Mouse (Mus musculus) heart, postnatal 0 days (tissue): ENCODE results near the gene Olfr157. TPM values are rescaled to one million over a fixed set of nuclear protein-coding genes. Genes with fewer than 3 reads are reported as not detected.
A peak's percentile ranks its signal among the peaks of the same experiment; 100 is the strongest.

Experiments
- ATAC-seq: fragments of 200-750 bp; cut with Nextera tagmentation; 2 replicates; pipeline ENCODE4 v1.8.0; 2017; ENCODE audit warnings: low read depth, moderate number of reproducible peaks, moderate library complexity; ENCODE audit not compliant: insufficient read depth
- DNase-seq: peaks from one replicate; pipeline ENCODE4 v3.0.0-alpha.2; 2016; ENCODE audit warnings: low spot score
- H3K27ac ChIP-seq: fragments of 300-500 bp; sonication (generic); 2 replicates; pipeline ENCODE4 v1.5.1; 2014; ENCODE audit warnings: low read depth, mild to moderate bottlenecking
- H3K27me3 ChIP-seq: fragments of 300-500 bp; sonication (generic); 2 replicates; pipeline ENCODE4 v1.6.1; 2014; ENCODE audit warnings: low read length, mixed read lengths; ENCODE audit not compliant: control insufficient read depth, insufficient read depth
- H3K36me3 ChIP-seq: fragments of 300-500 bp; sonication (generic); replicated peaks from 2 replicates; pipeline ENCODE4 v1.6.1; 2014; ENCODE audit warnings: low read length, mixed read lengths; ENCODE audit not compliant: control insufficient read depth, insufficient read depth
- H3K4me1 ChIP-seq: fragments of 300-500 bp; sonication (generic); 2 replicates; pipeline ENCODE4 v1.6.1; 2014; ENCODE audit warnings: antibody characterized with exemption; ENCODE audit not compliant: control insufficient read depth, insufficient read depth
- H3K4me2 ChIP-seq: fragments of 300-500 bp; sonication (generic); 2 replicates; pipeline ENCODE4 v1.6.1; 2014; ENCODE audit warnings: low read depth, mild to moderate bottlenecking, low read length, moderate library complexity
- H3K4me3 ChIP-seq: fragments of 300-500 bp; sonication (generic); 2 replicates; pipeline ENCODE4 v1.5.1; 2014; ENCODE audit warnings: low read depth, low read length
- H3K9ac ChIP-seq: fragments of 300-500 bp; sonication (generic); replicated peaks from 2 replicates; pipeline ENCODE4 v1.6.1; 2014; ENCODE audit warnings: low read depth, low read length, mixed read lengths
- H3K9me3 ChIP-seq: fragments of 300-500 bp; sonication (generic); replicated peaks from 2 replicates; pipeline ENCODE4 v1.6.1; 2016; ENCODE audit warnings: low read length; ENCODE audit not compliant: control insufficient read depth
- CTCF ChIP-seq: IDR thresholded peaks from 2 replicates; pipeline ENCODE4 v1.5.1; 2016; ENCODE audit warnings: antibody characterized with exemption, control low read depth, low read depth
- EP300 ChIP-seq: IDR thresholded peaks from 2 replicates; pipeline ENCODE4 v1.6.1; 2016; ENCODE audit warnings: antibody characterized with exemption, low read depth
- WGBS: fragments of 180-500 bp; shearing (Covaris S2); extraction: QIAGEN DNeasy Blood & Tissue Kit; methylation state at CpG from one replicate; pipeline ENCODE4 v1.1.7; 2014; 5-methylcytosine and 5-hydroxymethylcytosine counted together
- polyA plus RNA-seq: library from polyadenylated mRNA; unstranded; fragments of >200 nt; fragmentation: Nextera tagmentation; extraction: Ambion mirVana; gene quantifications from 2 replicates; pipeline ENCODE4 v1.2.1, GENCODE M21; 2015
- total RNA-seq: library from RNA; depleted of rRNA; stranded (reverse); fragments of >200 nt; gene quantifications from 2 replicates; pipeline ENCODE4 v1.2.3, GENCODE M21; 2014; ENCODE audit warnings: low replicate concordance

Gene Olfr157
- total and polyA plus RNA-seq, 2 experiments from 2014 or later, result not detected

GRCm38 (mm10) chr4:43875919-43876411 is 36.0 kb upstream of the Olfr157 start:
- H3K4me2 ChIP-seq, result peak overlapping the region; percentile 96
- H3K27me3 ChIP-seq, result no peaks in the 10 kb centered on the region
- H3K4me1 ChIP-seq, result no peaks in the 10 kb centered on the region; the same call in 1 of the 2 replicates
- no peaks in the 10 kb centered on the region for H3K36me3 ChIP-seq
- H3K9me3 ChIP-seq, result no peaks in the 10 kb centered on the region
- WGBS, result under 1% methylated on average over 20 of the region's 20 CpGs
- peak overlapping the region; percentile 54 for H3K27ac ChIP-seq
- H3K9ac ChIP-seq, result peak overlapping the region; percentile 67
- no peak for TF ChIP-seq CTCF
- no peak for TF ChIP-seq EP300
- ATAC-seq (peak; percentile 55), DNase-seq (no peak)
- peak overlapping the region; percentile 82 for H3K4me3 ChIP-seq

- Histone ChIP-seq H3K4me3 (peak within 1 kb of the TSS; percentile 82), H3K36me3 (no peaks in the 10 kb centered on the region), H3K4me1 (no peaks in the 10 kb centered on the region; the same call in 1 of the 2 replicates), H3K4me2 (peak within 1 kb of the TSS; percentile 96), H3K9me3 (no peaks in the 10 kb centered on the region), H3K27me3 (no peaks in the 10 kb centered on the region), H3K9ac (peak within 1 kb of the TSS; percentile 67), H3K27ac (peak within 1 kb of the TSS; percentile 54)
- 2% methylated on average over 66 of the region's 73 CpGs for WGBS
- peak; percentile 71 for DNase-seq
- no peak for TF ChIP-seq EP300
- TF ChIP-seq CTCF, result no peak
- ATAC-seq, result peak; percentile 90
Observed at GRCm38 (mm10) chr4:43875160-43875918, 35.3 kb upstream of the Olfr157 start, which contains the start of gene Reck. Gene Reck, plus strand, starts transcription at chr4:43875530.

- H3K9ac ChIP-seq, result no peak overlapping the region
- H3K4me3 ChIP-seq, result no peak overlapping the region; the same call in 1 of the 2 replicates
- no peak for DNase-seq
- no peak for ATAC-seq
- WGBS, result 47% methylated on average over 6 of the region's 7 CpGs
- H3K27me3 ChIP-seq, result no peaks in the 10 kb centered on the region
- H3K9me3 ChIP-seq, result no peaks in the 10 kb centered on the region
- H3K4me1 ChIP-seq, result no peaks in the 10 kb centered on the region; the same call in 1 of the 2 replicates
- TF ChIP-seq CTCF, result no peak
- TF ChIP-seq EP300, result no peak
- peak overlapping the region; percentile 96; the same call in 1 of the 2 replicates for H3K4me2 ChIP-seq
- H3K36me3 ChIP-seq, result no peaks in the 10 kb centered on the region
- H3K27ac ChIP-seq, result no peak overlapping the region
Observed at GRCm38 (mm10) chr4:43874501-43874900, 34.5 kb upstream of the Olfr157 start.

DNA sequence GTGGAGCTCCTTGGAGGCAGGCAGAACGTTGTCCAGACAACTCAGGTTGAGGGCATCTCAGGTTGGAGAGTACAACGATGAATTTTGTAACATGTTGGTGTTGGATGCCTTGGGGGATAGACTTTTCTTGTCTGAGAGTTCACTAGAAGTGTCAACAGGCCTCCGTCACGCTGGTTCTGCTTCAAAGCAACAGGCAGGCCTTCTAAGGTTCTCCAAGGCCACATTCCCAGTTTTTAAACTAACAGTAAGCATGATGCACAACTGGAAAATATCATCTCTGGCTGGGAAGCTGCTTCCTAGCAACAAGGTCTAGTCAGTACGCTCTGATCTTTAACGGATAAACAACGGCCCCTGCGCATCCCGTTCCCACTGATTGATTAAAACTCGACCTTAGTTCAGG is 29.8 kb upstream of the Olfr157 start:
- H3K4me3 ChIP-seq, result no peak overlapping the region
- no peak overlapping the region for H3K4me2 ChIP-seq
- whole genome bisulfite sequencing, result 87% methylated on average over 10 of the region's 10 CpGs
- H3K36me3 ChIP-seq, result no peaks in the 10 kb centered on the region
- no peak overlapping the region for H3K9ac ChIP-seq
- H3K4me1 ChIP-seq, result no peaks in the 10 kb centered on the region; the same call in 1 of the 2 replicates
- ATAC-seq (no peak), DNase-seq (no peak)
- no peaks in the 10 kb centered on the region for H3K27me3 ChIP-seq
- no peak for TF ChIP-seq CTCF
- TF ChIP-seq EP300, result no peak
- no peak overlapping the region for H3K27ac ChIP-seq
- peaks cover 5% of the 10 kb centered on the region; the same call in 1 of the 2 replicates for H3K9me3 ChIP-seq

DNA sequence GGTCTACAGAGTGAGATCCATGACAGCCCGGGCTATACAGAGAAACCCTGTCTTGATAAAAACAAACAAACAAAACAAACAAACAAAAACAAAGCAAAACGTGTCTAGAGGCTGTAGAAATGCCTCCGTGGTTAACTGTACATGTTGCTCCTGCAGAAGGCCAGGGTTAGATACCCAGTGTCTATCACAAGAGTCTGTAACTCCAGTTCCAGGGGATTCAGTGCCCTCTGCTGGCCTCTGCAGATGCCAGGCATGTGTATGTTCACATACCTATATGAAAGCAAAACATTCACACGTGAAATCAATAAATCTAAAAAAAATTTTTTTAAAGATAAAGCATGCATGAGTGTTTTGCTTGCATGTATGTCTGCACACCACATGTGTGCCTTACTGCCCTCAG is 23.3 kb upstream of the Olfr157 start:
- Histone ChIP-seq H3K36me3 (no peaks in the 10 kb centered on the region), H3K9ac (no peak overlapping the region), H3K27me3 (no peaks in the 10 kb centered on the region), H3K9me3 (0 out of 2 replicates have a peak, but pooled peaks cover 3% of the 10 kb centered on the region), H3K4me2 (no peak overlapping the region), H3K4me1 (no peaks in the 10 kb centered on the region), H3K4me3 (no peak overlapping the region), H3K27ac (no peak overlapping the region)
- ATAC-seq (no peak), DNase-seq (no peak)
- no peak for TF ChIP-seq EP300
- TF ChIP-seq CTCF, result no peak
- WGBS, result 58% methylated on average over 4 of the region's 4 CpGs
